Mouse (Mus musculus) midbrain, postnatal 0 days (tissue): ENCODE measurements around the gene 4933428G20Rik. TPM values are rescaled to one million over a fixed set of nuclear protein-coding genes. Genes with fewer than 3 reads are reported as not detected.

ENCODE experiments used
- ATAC-seq: fragments of 200-750 bp; cut with Nextera tagmentation; 2 replicates; pipeline ENCODE4 v1.8.0; 2017; ENCODE audit warnings: moderate number of reproducible peaks, mild to moderate bottlenecking, moderate TSS enrichment, moderate library complexity; ENCODE audit not compliant: low FRiP score
- DNase-seq: peaks from one replicate; pipeline ENCODE4 v3.0.0-alpha.2; 2015; ENCODE audit warnings: low spot score
- H3K27ac ChIP-seq: fragments of 300-500 bp; sonication (generic); 2 replicates; pipeline ENCODE4 v1.5.1; 2014; ENCODE audit warnings: low read depth, mild to moderate bottlenecking, low read length, mixed read lengths
- H3K27me3 ChIP-seq: fragments of 300-500 bp; sonication (generic); 2 replicates; pipeline ENCODE4 v1.6.1; 2014; ENCODE audit warnings: low read length, control low read depth, mixed read lengths; ENCODE audit not compliant: insufficient read depth
- H3K36me3 ChIP-seq: fragments of 300-500 bp; sonication (generic); 2 replicates; pipeline ENCODE4 v1.6.1; 2014; ENCODE audit warnings: low read length, control low read depth, mixed read lengths; ENCODE audit not compliant: insufficient read depth
- H3K4me1 ChIP-seq: fragments of 300-500 bp; sonication (generic); 2 replicates; pipeline ENCODE4 v1.6.1; 2014; ENCODE audit warnings: mild to moderate bottlenecking, control low read depth, antibody characterized with exemption, low read length, mixed read lengths; ENCODE audit not compliant: insufficient read depth
- H3K4me2 ChIP-seq: fragments of 300-500 bp; sonication (generic); 2 replicates; pipeline ENCODE4 v1.6.1; 2014; ENCODE audit warnings: low read depth, mild to moderate bottlenecking, low read length, mixed read lengths; ENCODE audit not compliant: poor library complexity, severe bottlenecking
- H3K4me3 ChIP-seq: fragments of 300-500 bp; sonication (generic); 2 replicates; pipeline ENCODE4 v1.5.1; 2014; ENCODE audit warnings: low read depth, mild to moderate bottlenecking, low read length, moderate library complexity
- H3K9ac ChIP-seq: fragments of 300-500 bp; sonication (generic); replicated peaks from 2 replicates; pipeline ENCODE4 v1.6.1; 2014; ENCODE audit warnings: mild to moderate bottlenecking, low read length, moderate library complexity, mixed read lengths; ENCODE audit not compliant: poor library complexity, severe bottlenecking
- H3K9me3 ChIP-seq: fragments of 300-500 bp; sonication (generic); 2 replicates; pipeline ENCODE4 v1.6.1; 2016; ENCODE audit warnings: low read length, control low read depth
- CTCF ChIP-seq: IDR thresholded peaks from 2 replicates; pipeline ENCODE4 v1.5.1; 2016; ENCODE audit warnings: antibody characterized with exemption, mild to moderate bottlenecking
- WGBS: fragments of 180-500 bp; shearing (Covaris S2); extraction: QIAGEN DNeasy Blood & Tissue Kit; methylation state at CpG from one replicate; pipeline ENCODE4 v1.1.7; 2014; 5-methylcytosine and 5-hydroxymethylcytosine counted together
- polyA plus RNA-seq: library from polyadenylated mRNA; unstranded; fragments of >200 nt; fragmentation: Nextera tagmentation; extraction: Ambion mirVana; gene quantifications from 2 replicates; pipeline ENCODE4 v1.2.1, GENCODE M21; 2015
- total RNA-seq: library from RNA; depleted of rRNA; stranded (reverse); fragments of >200 nt; gene quantifications from 2 replicates; pipeline ENCODE4 v1.2.3, GENCODE M21; 2014

4933428G20Rik gene
- total and polyA plus RNA-seq, 2 experiments from 2014 or later: 0.91 TPM; not detected in 1

DNA sequence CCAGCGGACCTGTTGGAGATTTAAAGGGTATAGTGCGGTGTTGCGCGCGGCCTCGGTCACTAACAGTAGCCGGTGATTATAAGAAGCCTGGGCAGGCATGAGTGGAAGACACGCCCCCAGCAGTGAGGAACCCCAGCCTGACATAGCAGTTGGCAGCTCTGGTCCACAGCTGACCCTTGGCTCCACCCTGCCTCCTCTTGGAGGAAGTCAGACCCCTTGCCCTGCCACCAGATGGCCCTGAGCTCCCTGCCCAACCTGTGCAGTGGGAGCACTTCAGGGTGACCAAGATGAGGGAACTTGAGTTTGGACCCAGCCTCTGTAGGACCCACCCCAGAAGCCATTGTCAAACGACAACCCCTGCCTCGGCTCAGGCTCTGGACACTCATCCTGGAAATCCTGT lies 8.5 kb downstream of the 4933428G20Rik start:
- DNase-seq (no peak), ATAC-seq (0 out of 2 replicates have a peak, but pooled peaks have one; percentile 5)
- 76% methylated on average over 10 of the region's 10 CpGs for WGBS
- Histone ChIP-seq H3K9me3 (no peaks in the 10 kb centered on the region), H3K36me3 (peaks cover 40% of the 10 kb centered on the region), H3K4me3 (no peak overlapping the region), H3K27me3 (no peaks in the 10 kb centered on the region), H3K9ac (no peak overlapping the region), H3K27ac (no peak overlapping the region), H3K4me1 (no peaks in the 10 kb centered on the region), H3K4me2 (no peak overlapping the region)
- TF ChIP-seq CTCF: peak; percentile 6; the same call in 1 of the 2 replicates

DNA sequence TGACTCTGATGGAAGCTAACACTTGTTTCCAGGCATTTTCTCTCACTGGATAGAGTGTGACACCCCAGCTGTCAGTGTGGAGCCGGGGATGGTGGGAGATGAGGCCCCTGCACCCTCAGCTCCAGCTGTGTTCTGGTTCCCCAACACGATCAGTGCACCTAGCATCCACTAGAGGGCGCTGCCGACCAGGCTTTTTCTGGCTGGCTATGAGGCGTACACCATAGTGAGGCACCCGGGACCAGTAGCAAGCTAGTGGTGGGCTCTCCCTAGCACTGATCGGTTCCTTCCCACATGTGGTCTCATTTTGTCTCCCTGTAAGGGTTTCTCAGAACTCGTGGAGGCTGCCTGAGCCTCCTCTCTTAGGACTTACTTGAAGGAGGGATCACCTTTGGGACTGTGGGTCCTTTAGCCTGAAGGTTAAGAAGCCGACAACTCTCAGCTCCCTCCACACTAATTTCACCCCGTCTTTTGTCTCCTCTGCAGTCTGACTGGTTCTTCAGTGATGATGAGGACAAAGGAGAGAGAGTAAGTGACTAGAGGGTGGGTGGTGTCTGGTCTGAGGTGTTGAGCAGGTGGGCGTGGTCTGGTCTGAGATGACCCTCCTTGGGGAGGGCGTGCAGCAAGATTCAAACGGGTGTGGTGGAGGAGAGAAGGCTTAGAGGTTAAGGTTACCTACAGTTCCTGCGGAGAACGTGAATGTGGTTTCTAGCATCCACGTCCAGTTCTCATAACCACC lies 10.4 kb downstream of the 4933428G20Rik start:
- H3K4me1 ChIP-seq: no peaks in the 10 kb centered on the region
- WGBS: 28% methylated on average over 16 of the region's 16 CpGs
- peak; percentile 92 for TF ChIP-seq CTCF
- H3K9ac ChIP-seq: no peak overlapping the region
- no peak overlapping the region for H3K27ac ChIP-seq
- H3K36me3 ChIP-seq: peaks cover 45% of the 10 kb centered on the region
- ATAC-seq (peak; percentile 44; the same call in 1 of the 2 replicates), DNase-seq (peak; percentile 81)
- no peak overlapping the region for H3K4me3 ChIP-seq
- no peaks in the 10 kb centered on the region for H3K27me3 ChIP-seq
- no peaks in the 10 kb centered on the region for H3K9me3 ChIP-seq
- H3K4me2 ChIP-seq: no peak overlapping the region

DNA sequence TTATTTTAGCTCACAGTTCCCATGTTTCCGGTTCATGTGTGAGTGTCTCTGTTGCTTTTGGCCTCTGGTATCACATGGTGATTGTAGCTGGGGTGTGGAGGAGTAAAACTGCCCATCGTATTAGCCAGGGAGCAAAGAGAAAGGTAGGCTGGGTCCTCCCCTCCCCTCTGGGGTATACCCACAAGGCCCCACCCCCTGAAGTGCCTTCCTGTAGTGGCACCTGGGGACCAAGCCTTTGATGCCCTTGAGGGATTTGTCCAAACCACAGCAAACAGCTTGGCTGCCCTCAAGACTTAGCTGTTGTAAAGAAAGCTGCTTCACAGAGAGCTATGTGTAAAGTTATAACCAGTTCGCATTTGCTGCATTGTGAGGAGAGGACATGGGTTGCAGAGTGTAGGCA lies 12.5 kb downstream of the 4933428G20Rik start:
- H3K4me2 ChIP-seq: no peak overlapping the region
- no peak overlapping the region for H3K27ac ChIP-seq
- H3K27me3 ChIP-seq: no peaks in the 10 kb centered on the region
- TF ChIP-seq CTCF: no peak
- H3K4me3 ChIP-seq: no peak overlapping the region
- no peak overlapping the region for H3K9ac ChIP-seq
- WGBS: 80% methylated on average over 3 of the region's 3 CpGs
- no peak for ATAC-seq
- no peak for DNase-seq
- H3K36me3 ChIP-seq: peaks cover 43% of the 10 kb centered on the region
- no peaks in the 10 kb centered on the region for H3K4me1 ChIP-seq
- H3K9me3 ChIP-seq: no peaks in the 10 kb centered on the region

DNA sequence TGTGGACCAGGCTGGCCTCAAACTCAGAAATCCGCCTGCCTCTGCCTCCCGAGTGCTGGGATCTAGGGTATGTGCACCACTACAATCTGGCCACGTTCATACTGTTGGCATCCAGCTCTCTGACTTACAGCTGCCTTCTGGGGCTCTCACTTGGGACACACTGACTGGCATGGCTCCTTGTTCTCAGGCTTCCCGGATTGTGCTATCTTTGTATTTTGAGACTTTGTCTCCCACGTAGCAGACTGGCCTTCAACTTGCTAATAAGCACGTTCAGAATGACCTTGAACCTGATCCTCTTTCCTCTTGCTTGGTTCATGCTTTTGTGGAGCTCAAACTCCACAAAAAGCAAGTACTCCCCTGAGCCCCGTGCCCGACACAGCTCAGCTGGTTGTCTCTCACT lies 14.5 kb downstream of the 4933428G20Rik start:
- Histone ChIP-seq H3K4me3 (no peak overlapping the region), H3K27ac (no peak overlapping the region), H3K36me3 (peaks cover 42% of the 10 kb centered on the region), H3K4me1 (no peaks in the 10 kb centered on the region), H3K9ac (no peak overlapping the region), H3K9me3 (no peaks in the 10 kb centered on the region), H3K27me3 (no peaks in the 10 kb centered on the region), H3K4me2 (no peak overlapping the region)
- TF ChIP-seq CTCF: no peak
- 75% methylated on average over 8 of the region's 8 CpGs for WGBS
- no peak for DNase-seq
- no peak for ATAC-seq

DNA sequence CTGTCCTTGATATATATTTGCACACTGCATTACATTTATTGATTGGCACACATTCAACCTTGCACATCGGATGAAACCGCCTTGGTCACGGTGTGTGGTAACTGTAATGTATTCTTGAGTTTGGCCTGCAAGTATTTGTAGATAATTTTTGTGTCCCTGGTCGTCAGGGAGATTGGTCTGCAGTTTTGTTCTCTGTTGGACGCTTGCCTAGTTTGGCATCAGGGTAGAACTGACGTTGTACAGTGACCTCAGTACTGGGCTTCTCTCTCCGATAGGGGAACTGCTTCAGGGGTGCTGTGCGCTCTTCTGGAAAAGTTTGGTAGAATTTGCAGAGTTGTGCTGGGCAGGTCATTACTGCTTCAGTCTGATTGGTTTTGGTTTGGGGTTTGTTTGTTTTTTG lies 20.3 kb downstream of the 4933428G20Rik start:
- ATAC-seq (no peak), DNase-seq (no peak)
- no peak overlapping the region for H3K4me2 ChIP-seq
- no peaks in the 10 kb centered on the region for H3K9me3 ChIP-seq
- 71% methylated on average over 8 of the region's 8 CpGs for WGBS
- H3K36me3 ChIP-seq: peaks cover 63% of the 10 kb centered on the region
- H3K27ac ChIP-seq: no peak overlapping the region
- H3K4me1 ChIP-seq: no peaks in the 10 kb centered on the region
- H3K27me3 ChIP-seq: no peaks in the 10 kb centered on the region
- no peak for TF ChIP-seq CTCF
- H3K4me3 ChIP-seq: no peak overlapping the region
- no peak overlapping the region for H3K9ac ChIP-seq

DNA sequence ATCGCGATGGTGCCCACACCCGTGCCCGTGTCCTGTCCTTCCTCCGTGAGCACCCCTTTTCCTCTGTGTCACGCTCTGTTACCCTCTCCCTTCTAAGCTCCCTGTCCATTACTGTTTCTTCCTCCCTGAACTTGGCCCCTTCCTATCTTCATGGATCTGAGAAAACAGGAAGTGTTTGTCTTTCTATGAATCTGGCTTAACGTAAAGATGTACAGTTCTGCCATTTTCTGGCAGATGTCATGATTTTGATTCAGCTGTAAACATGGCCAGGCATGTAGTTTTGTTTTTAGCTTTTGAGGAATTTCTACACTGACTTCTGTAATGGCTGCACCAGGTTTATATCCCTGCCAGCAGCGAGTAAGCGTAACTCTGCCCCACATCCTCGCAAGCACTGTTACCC lies 21.1 kb downstream of the 4933428G20Rik start:
- H3K9ac ChIP-seq: no peak overlapping the region
- H3K36me3 ChIP-seq: peaks cover 65% of the 10 kb centered on the region
- no peaks in the 10 kb centered on the region for H3K4me1 ChIP-seq
- H3K27me3 ChIP-seq: no peaks in the 10 kb centered on the region
- no peak for TF ChIP-seq CTCF
- no peaks in the 10 kb centered on the region for H3K9me3 ChIP-seq
- DNase-seq (no peak), ATAC-seq (no peak)
- H3K27ac ChIP-seq: no peak overlapping the region
- WGBS: 93% methylated on average over 10 of the region's 10 CpGs
- H3K4me3 ChIP-seq: no peak overlapping the region
- H3K4me2 ChIP-seq: no peak overlapping the region
